Mouse (Mus musculus) bone marrow, adult 2 months (tissue): Measurements from ENCODE around the gene Nit2.

ENCODE experiments used
- CTCF ChIP-seq: fragments of 200-500 bp; IDR thresholded peaks from 2 replicates; pipeline ENCODE4 v1.5.1; 2011; ENCODE audit warnings: low read length, control low read depth; ENCODE audit not compliant: control insufficient read depth, insufficient read depth
- POLR2A ChIP-seq: fragments of 200-500 bp; IDR thresholded peaks from 2 replicates; pipeline ENCODE4 v1.6.1; 2011; ENCODE audit warnings: low read depth, mild to moderate bottlenecking, control low read depth, low read length, borderline replicate concordance; ENCODE audit not compliant: control insufficient read depth

- TF ChIP-seq POLR2A (no peak), CTCF (no peak)
Observed at GRCm38 (mm10) chr16:57190390-57190789, 23.2 kb upstream of the Nit2 start.
